Comparison of ENCODE assay signal across 24 mouse cellular contexts in genomic region chr10:71835018-71835417, GRCm38 (mm10).
DNase-seq lines count a peak whose midpoint lies in the region; ATAC-seq and TF ChIP-seq lines count a peak whose summit lies in the region.
"Had no signal": no experiment of that assay in that cellular context is flagged by ENCODE, and none has a peak within 500 bp of the region (broad histone marks: within the 10 kb centered on the region; RNA-seq: fewer than 3 reads in every experiment).

No protein-coding gene starts in this region.

- H3K4me3 ChIP-seq in forebrain, postnatal 0 days (ENCODE audit: low read depth, low read length): no peak overlapping the region
- no peak overlapping the region for H3K4me3 ChIP-seq in forebrain, embryonic 11.5 days (ENCODE audit: low read depth, low read length)
- H3K4me3 ChIP-seq in lung, postnatal 0 days (ENCODE audit: low read depth, low read length): no peak overlapping the region
- no peak overlapping the region for H3K4me3 ChIP-seq in E14TG2a.4 (replicated peaks; ENCODE audit: low read length)
- H3K4me3 ChIP-seq: embryonic facial prominence, embryonic 13.5 days; embryonic facial prominence, embryonic 15.5 days; erythroblast, embryonic 14.5 days; forebrain, embryonic 10.5 days; forebrain, embryonic 13.5 days; forebrain, embryonic 15.5 days had no signal

- no peaks in the 10 kb centered on the region for H3K36me3 ChIP-seq in forebrain, postnatal 0 days (ENCODE audit: insufficient read depth)
- no peaks in the 10 kb centered on the region for H3K36me3 ChIP-seq in forebrain, embryonic 11.5 days (ENCODE audit: control insufficient read depth, insufficient read depth, low read length)
- H3K36me3 ChIP-seq in lung, postnatal 0 days (ENCODE audit: insufficient read depth, low read length): no peaks in the 10 kb centered on the region
- no peaks in the 10 kb centered on the region for H3K36me3 ChIP-seq in E14TG2a.4 (ENCODE audit: insufficient read depth, low read length)
- H3K36me3 ChIP-seq: embryonic facial prominence, embryonic 13.5 days; embryonic facial prominence, embryonic 15.5 days; forebrain, embryonic 10.5 days; forebrain, embryonic 15.5 days had no signal

- no peak overlapping the region for H3K4me2 ChIP-seq in forebrain, postnatal 0 days (ENCODE audit: low read depth)
- no peak overlapping the region for H3K4me2 ChIP-seq in forebrain, embryonic 11.5 days (ENCODE audit: low read depth, low read length, severe bottlenecking)
- H3K4me2 ChIP-seq in lung, postnatal 0 days (replicated peaks; ENCODE audit: low read depth, low read length): no peak overlapping the region
- H3K4me2 ChIP-seq: embryonic facial prominence, embryonic 13.5 days; embryonic facial prominence, embryonic 15.5 days; forebrain, embryonic 13.5 days; forebrain, embryonic 15.5 days had no signal

- no peak overlapping the region for H3K9ac ChIP-seq in forebrain, postnatal 0 days
- H3K9ac ChIP-seq in forebrain, embryonic 11.5 days (ENCODE audit: low read length): no peak overlapping the region
- H3K9ac ChIP-seq in lung, postnatal 0 days (replicated peaks; ENCODE audit: low read depth): no peak overlapping the region
- H3K9ac ChIP-seq: embryonic facial prominence, embryonic 13.5 days; embryonic facial prominence, embryonic 15.5 days; forebrain, embryonic 13.5 days; forebrain, embryonic 15.5 days had no signal

- H3K9me3 ChIP-seq in forebrain, postnatal 0 days (ENCODE audit: low read length): no peaks in the 10 kb centered on the region
- no peaks in the 10 kb centered on the region for H3K9me3 ChIP-seq in forebrain, embryonic 11.5 days (ENCODE audit: control insufficient read depth, low read length)
- no peaks in the 10 kb centered on the region for H3K9me3 ChIP-seq in lung, postnatal 0 days (ENCODE audit: low read length)
- peaks cover 6% of the 10 kb centered on the region for H3K9me3 ChIP-seq in E14TG2a.4 (ENCODE audit: low read length)
- H3K9me3 ChIP-seq: embryonic facial prominence, embryonic 13.5 days; embryonic facial prominence, embryonic 15.5 days; forebrain, embryonic 10.5 days; forebrain, embryonic 13.5 days; forebrain, embryonic 15.5 days had no signal

- 75% methylated on average over 1 of the region's 1 CpGs for WGBS in forebrain, postnatal 0 days
- WGBS in forebrain, embryonic 11.5 days: 75% methylated on average over 1 of the region's 1 CpGs
- 51% methylated on average over 1 of the region's 1 CpGs for WGBS in lung, postnatal 0 days

- no peak for TF ChIP-seq EP300 in lung, postnatal 0 days (IDR thresholded peaks at IDR 0.05)

- no peak for DNase-seq in forebrain, postnatal 0 days
- no peak for DNase-seq in forebrain, embryonic 11.5 days (ENCODE audit: low spot score)
- no peak for DNase-seq in lung, postnatal 0 days (ENCODE audit: low spot score)
- no peak for DNase-seq in lung, postnatal 14 days
- DNase-seq: adrenal gland, adult 2 months; adrenal gland, postnatal 10 days; adrenal gland, postnatal 25 days; B cell, adult 2 months; cerebellum, adult 11 months; cerebellum, adult 18-20 months; cerebellum, adult 8-10 months; cerebellum, adult 9-11 months; cerebellum, postnatal 14 days; cerebellum, postnatal 36 days; embryo, embryonic 11 days had no signal

- H3K27me3 ChIP-seq in forebrain, postnatal 0 days (ENCODE audit: insufficient read depth, low read length): no peaks in the 10 kb centered on the region
- no peaks in the 10 kb centered on the region for H3K27me3 ChIP-seq in forebrain, embryonic 11.5 days (ENCODE audit: control insufficient read depth, insufficient read depth, low read length)
- no peaks in the 10 kb centered on the region for H3K27me3 ChIP-seq in lung, postnatal 0 days (replicated peaks; ENCODE audit: insufficient read depth, low read length)
- H3K27me3 ChIP-seq in E14TG2a.4 (ENCODE audit: insufficient read depth, low read length): no peaks in the 10 kb centered on the region
- H3K27me3 ChIP-seq: CH12.LX; embryonic facial prominence, embryonic 13.5 days; embryonic facial prominence, embryonic 15.5 days; forebrain, embryonic 13.5 days; forebrain, embryonic 15.5 days had no signal

- peak; percentile 28; the same call in 1 of the 2 replicates for TF ChIP-seq CTCF in forebrain, postnatal 0 days (IDR thresholded peaks at IDR 0.05; ENCODE audit: low read depth)
- 0 out of 2 replicates have a peak, but pooled peaks have one; percentile 6 for TF ChIP-seq CTCF in lung, postnatal 0 days (IDR thresholded peaks at IDR 0.05)
- TF ChIP-seq CTCF in E14TG2a.4 (conservative IDR thresholded peaks at IDR 0.05; ENCODE audit: low read length): peak; percentile 85

- no peak for ATAC-seq in forebrain, postnatal 0 days
- no peak for ATAC-seq in forebrain, embryonic 11.5 days (replicated peaks; ENCODE audit: low FRiP score)
- no peak for ATAC-seq in lung, postnatal 0 days
- ATAC-seq: CD4-positive, CD25-positive, alpha-beta regulatory T cell, adult 4 months; forebrain, embryonic 13.5 days; forebrain, embryonic 15.5 days had no signal

- H3K4me1 ChIP-seq in forebrain, postnatal 0 days (ENCODE audit: insufficient read depth): no peaks in the 10 kb centered on the region
- no peaks in the 10 kb centered on the region for H3K4me1 ChIP-seq in forebrain, embryonic 11.5 days (replicated peaks; ENCODE audit: control insufficient read depth, insufficient read depth, low read length)
- H3K4me1 ChIP-seq in lung, postnatal 0 days (ENCODE audit: insufficient read depth, low read depth, low read length): no peaks in the 10 kb centered on the region
- no peaks in the 10 kb centered on the region for H3K4me1 ChIP-seq in E14TG2a.4 (replicated peaks; ENCODE audit: low read depth, low read length)
- H3K4me1 ChIP-seq: embryonic facial prominence, embryonic 13.5 days; embryonic facial prominence, embryonic 15.5 days; forebrain, embryonic 10.5 days; forebrain, embryonic 13.5 days; forebrain, embryonic 15.5 days had no signal

- no peak overlapping the region for H3K27ac ChIP-seq in forebrain, postnatal 0 days (ENCODE audit: low read depth, low read length)
- no peak overlapping the region for H3K27ac ChIP-seq in forebrain, embryonic 11.5 days (ENCODE audit: low read depth, low read length)
- no peak overlapping the region for H3K27ac ChIP-seq in lung, postnatal 0 days (ENCODE audit: low read length)
- H3K27ac ChIP-seq: embryonic facial prominence, embryonic 13.5 days; embryonic facial prominence, embryonic 15.5 days; forebrain, embryonic 10.5 days; forebrain, embryonic 13.5 days; forebrain, embryonic 15.5 days had no signal

Comparison
In these comparisons a context has a peak if more than half of its experiments do, and no peak if none do; other contexts are left out.
1. CTCF ChIP-seq: peak in every context shown above with its lines; median percentile 85 in E14TG2a.4; 28 in forebrain, postnatal 0 days; 6 in lung, postnatal 0 days.